Mouse (Mus musculus) olfactory bulb, adult 2 months (tissue): ENCODE measurements around the gene Auts2.

Experiments
- CTCF ChIP-seq: fragments of 200-500 bp; IDR thresholded peaks from 2 replicates; pipeline ENCODE4 v1.5.1; 2012; ENCODE audit warnings: low read depth, mild to moderate bottlenecking, low read length, moderate library complexity; ENCODE audit not compliant: insufficient read depth
- POLR2A ChIP-seq: fragments of 200-500 bp; IDR thresholded peaks from 2 replicates; pipeline ENCODE4 v1.6.1; 2012; ENCODE audit warnings: mild to moderate bottlenecking, low read depth, low read length, moderate library complexity; ENCODE audit not compliant: insufficient read depth

GRCm38 (mm10) chr5:131876569-131876968, 666.6 kb downstream of the Auts2 start:
- TF ChIP-seq POLR2A (no peak), CTCF (no peak)
